Mouse (Mus musculus): ENCODE data around the gene Stard10.

The Stard10 gene

DNA sequence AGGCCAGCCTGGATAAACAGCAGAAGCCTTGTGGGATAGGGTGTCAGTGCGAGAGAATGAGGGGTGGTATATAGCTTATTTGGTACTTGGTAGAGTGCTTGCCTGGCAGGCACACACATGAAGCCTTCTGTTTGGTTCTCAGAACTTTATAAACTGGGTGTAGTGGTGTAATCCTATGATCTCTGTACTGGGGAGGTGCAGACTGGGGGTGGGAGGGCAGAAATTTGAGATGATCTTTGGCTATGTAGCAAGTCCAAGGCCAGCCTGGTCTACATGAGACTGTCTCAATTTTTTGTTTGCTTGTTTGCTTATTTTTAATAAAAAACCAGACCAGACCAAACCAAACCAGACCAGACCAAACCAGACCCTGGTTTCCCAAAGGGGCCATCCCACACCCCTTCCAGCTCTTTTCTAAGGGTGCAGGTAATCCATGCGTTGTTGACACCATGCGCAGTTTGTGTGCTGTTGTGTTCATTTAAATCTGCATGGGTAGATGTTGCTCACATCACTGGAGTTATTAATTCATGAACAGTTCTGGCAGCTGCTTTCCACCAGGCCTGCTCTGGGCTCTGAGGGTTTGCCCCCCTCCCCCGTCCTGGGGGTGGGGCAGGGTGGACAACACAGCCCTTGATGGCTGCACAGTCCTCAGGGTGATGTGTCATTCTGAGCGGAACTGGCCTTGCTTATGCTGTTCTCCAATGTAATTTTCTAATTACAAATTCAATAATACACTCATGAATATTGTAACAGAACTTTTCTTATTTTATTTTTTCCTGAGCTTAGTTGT is 15.4 kb downstream of the Stard10 start:
- no peak for DNase-seq

DNA sequence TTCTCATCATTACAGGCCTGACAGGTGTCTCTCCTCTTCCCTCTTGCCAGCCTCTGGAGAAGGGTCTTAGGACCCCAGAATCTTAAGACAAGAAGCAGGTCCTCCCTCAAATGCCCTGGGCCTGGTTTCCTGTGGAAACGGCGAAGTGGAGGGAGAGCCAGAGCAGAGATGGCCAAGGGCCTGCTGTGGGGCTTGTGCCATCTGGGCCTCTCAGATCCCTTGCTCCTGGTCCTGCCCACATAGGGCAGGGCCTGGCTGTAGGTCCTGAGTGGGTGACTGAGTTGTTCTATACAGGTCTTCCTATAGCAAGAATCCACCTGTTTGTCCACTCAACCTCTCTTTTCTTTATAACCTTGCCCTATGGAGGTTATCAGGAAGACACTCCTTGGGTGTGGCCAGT is 18.3 kb downstream of the Stard10 start:
- DNase-seq: no peak

DNA sequence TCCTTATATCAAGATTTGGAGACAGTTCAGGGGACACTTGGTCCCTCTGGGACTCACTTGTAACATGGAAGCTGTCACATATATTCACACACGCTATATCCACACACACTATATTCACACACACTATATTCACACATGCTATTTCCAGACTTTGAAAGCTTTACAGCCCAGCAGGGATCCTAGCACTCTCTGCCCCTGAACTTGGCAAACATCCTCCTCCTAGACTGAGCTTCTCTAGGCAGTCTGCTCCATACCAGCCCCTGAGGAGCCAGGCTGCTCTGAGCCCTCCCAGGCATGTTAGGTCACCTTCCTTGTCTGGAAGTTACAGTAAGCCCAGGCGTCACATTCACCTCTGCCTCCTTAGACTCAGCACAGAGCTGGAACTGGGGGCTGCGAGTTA is 19.8 kb downstream of the Stard10 start:
- DNase-seq: no peak

DNA sequence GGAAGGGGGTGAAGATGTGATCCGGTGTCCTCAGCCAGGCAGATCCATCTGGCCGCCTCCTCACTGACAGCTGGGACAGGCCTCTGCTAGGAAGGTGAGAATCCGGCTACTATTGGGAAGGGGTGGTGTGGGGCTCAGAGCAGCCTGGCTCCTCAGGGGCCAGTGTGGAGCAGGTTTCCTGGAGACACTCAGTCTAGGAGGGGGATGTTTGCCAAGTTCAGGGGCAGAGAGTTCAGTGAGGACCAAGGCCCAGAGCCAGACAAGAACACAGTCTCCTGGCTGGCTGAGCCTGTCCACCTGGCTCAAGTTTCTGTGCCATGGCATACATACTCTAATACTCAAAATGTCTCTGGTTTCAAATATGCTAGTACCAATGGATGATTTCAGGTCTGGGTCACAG is 20.5 kb downstream of the Stard10 start:
- no peak for DNase-seq

DNA sequence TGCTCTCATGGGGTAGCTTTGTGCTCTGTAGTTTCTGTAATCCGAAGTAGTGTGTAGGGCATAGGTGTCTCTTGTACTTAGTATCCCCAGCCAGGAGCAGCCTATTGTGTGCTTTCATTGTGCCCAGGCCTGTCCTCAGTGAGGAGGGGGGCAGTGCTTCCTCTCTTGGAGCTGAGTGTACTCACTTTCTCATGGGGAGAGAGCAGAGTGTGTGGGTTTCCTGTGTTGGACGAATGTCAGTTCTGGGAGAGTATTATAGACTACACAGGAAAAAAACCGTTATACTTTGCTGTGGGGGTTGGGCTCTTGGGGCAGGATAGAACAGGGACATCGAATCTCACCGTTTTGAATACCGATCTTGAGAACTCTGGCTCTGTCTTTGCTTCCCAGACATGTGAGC is 24.5 kb downstream of the Stard10 start:
- no peak for DNase-seq

DNA sequence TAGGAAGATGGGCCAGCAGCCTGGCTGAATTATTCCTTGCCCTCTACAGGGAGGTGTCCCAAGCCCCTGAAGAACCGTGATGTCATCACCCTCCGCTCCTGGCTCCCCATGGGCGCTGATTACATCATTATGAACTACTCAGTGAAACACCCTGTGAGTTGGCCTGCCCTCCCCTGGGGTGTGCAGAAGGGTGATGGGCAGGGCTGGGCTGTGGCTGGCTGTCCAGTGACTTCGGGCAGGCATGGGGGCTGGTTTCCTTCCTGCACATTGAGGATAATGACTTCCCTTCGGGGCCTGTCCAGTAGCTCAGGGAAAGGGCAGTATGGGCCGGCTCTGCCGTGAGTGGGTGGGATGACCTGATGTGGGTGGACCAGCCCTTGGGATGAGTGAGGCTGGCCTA is 26.2 kb downstream of the Stard10 start:
- DNase-seq: peak; percentile 25 to 40

DNA sequence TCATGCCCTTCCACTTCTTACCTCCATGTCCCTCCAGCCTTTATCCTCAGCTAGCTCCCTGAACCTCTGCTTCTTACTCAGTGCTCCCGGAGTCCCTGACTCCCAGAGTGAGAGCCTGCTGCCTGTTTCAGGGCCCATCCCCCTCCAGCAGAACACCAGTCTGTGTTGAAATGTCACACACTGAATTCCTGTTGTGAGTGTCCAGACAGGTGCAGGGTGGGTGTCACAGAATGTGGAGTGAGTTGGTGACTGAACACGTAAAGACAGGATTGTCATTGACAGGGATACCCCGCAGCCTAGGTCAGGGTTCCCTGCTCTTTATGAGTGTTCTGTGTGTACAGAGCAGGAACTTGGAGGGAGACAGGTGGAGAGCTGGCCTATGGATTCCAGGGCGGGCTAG is 28.0 kb downstream of the Stard10 start:
- DNase-seq: no peak

DNA sequence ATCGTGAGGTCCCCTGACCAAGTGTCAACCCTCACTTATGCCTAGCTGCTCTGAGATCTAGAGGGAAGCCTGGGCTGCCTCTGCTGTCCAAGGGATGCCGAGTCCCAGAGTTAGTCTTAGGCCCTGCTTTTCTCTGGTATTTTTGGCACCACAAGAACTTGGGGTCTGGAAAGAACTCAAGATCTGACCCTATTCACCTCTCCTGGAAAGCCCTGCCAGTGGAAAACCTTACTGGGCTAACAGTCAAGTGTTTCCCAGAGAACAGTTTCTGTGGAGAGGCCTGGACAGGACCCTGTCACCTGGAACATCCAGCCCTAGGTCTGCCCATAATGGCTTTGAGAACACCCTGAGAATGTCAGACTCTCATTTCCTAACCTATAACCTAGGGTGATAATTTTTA is 30.1 kb downstream of the Stard10 start:
- DNase-seq: no peak

DNA sequence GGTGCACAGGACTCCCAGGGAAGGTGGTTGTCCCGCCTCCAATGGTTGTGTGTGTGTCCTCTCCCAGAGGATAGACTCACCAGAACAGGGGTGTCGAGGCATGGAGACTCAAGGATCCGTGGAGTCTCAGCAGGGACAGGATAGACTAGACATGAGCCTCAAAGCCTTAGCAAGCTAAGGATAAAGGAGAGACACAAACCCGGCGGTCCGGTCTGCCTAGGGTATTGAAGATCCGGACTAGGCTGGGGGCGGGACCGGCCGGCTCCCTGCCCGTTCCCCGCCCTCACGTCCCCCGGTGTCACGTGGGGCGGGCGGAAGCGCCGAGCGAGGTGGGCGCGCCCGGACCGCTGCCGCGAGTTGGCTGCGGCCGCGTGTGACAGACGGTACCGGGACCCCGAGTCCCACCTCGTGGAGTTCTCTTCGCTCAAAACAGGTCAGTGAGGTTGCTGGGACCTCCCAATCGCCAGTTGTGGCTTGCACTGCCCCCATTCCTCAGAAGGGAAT is 30.9 kb downstream of the Stard10 start, which contains the start of gene Arap1:
Gene Arap1 (plus strand): TSS at position 301 of the 504 bp plus-strand sequence.
- peak; percentile 73 to 84 for DNase-seq

DNA sequence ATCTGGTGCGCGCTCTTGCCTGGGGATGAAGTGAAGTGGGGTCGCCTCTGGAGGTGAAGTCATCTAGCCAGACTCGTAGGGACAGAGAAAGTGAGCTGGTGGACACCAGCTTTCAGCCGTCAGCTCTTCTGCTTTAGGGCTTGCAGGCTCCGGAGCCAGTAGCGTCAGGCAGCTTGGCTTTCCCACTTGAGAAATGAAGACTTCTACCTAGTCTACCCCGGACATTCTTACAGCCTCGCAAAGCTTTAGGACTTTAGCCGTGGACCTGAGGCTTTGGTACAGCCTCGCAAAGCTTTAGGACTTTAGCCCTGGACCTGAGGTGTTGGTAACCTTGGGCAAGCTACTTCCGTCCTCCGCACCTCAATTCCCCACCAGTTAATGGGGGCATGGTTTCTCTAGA is 31.4 kb downstream of the Stard10 start:
- peak; percentile 34 to 54 for DNase-seq

DNA sequence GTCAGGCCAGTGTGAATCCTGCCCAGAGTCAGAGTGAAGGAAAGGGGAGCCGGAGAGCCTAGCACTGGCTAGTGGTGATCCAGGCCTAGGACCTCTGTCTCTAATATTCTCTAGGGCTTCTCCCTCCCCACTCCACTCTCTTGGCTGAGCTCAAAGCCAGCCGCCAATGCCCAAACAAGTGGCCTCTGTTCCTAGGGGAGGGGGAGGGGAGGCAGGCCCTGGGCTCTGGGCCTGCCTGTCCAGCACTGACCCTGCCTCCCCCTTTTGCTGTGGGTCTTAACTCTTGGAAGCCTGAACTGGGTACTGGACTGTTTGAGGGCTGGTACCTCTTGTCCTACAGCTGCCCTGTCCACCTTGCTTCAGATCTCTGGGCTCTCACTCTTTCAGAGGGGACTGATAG is 33.0 kb downstream of the Stard10 start:
- DNase-seq: no peak

DNA sequence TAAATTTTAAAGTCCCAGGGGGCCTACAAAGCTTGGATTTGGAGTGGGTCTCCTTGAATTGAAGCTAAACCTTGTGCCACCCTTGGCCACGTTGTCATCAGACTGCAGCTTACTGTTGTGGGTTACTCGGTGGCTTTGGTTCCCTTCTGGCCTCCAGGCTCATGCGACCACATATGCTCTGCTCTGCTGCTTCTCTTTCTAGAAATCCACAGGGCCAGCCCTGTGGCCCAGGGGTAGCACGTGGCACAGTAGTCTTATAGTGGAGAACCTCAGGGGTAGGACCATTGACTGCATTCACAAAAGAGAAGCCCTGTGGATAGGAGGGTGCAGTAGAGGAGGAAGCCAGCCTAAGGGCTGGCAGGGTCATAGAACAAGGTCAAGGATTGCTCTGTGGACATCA is 35.5 kb downstream of the Stard10 start:
- DNase-seq: no peak

DNA sequence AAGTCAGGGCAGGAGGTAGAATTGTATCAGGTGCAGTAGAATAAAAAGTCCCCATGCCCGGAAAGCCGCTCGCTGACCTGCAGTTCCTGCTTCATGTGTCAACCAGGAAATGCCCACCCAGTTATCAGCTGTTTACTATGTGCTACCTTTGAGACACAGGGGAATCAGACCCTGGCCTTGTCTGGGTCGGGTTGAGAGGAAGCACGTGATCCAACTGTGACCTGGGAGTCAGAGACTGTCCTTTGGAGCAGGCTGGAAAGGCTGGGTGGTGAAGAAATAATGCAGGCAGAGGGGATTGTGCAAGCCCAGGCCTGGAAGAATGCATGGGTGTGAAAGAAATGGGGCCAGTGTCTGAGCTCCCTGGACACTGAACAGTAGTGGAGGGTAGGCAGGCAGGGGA is 37.5 kb downstream of the Stard10 start:
- peak in 1 of 2 experiments; percentile 28 for DNase-seq

DNA sequence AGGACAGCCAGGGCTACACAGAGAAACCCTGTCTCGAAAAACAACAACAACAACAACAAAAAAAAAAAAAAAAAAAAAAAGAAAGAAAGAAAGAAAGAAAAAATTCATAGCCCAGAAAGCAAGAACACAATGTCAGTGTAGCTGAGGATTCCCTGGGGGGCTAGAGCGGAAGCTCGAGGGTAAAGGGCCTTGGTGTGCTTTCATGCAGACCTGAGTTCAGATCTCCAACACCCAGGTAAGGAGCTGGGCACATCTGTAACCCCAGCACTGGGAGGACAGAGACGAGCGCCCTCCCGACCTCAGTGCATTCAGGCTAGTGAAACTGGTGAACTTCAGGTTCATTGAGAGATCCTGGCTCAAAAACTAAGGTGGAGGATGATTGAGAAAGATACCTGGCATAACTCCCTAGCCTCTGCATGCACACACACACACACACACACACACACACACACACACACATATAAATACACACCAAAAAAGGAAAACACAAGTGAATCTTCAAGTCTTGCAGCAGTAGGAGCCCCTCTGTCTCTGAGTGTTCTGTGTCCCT is 38.7 kb downstream of the Stard10 start:
- no peak for DNase-seq

DNA sequence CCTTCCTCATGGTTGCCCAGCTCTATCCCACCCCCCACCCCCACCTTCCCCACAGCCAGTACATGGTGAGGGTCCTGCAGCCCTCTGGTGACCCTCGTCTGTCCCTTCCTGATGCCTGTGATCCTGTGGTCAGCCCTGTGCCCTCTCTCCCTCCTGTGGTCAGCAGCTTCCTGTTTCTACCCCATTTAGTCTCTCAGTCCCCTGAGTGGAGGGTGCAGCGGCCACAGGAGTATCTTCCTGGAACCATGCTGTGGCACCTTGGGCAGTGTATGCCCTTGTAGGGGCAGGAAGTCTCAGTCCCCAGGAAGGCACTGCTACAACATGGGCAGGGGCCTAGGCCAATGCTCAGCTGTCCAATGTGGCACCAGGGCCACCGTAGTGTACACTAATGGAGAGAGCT is 40.0 kb downstream of the Stard10 start:
- no peak for DNase-seq

DNA sequence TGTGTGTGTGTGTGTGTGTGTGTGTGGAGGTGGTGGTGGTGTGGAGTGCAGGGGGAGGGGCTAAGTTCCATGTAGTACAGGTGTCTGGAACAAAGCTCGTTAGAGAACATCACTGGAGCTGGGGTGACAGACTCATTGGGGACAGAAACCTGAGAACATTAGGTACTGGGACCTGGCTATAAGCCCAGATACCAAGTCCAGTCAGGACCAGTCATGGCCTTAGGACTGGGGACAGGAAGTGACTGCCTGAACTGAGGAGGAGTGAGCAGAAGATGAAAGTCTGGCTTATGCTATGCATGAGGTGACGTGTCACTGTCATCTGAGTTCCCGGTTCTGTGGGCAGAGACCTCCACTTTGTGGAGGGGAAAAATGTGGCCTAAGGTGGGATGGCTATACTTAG is 43.5 kb downstream of the Stard10 start:
- no peak for DNase-seq

DNA sequence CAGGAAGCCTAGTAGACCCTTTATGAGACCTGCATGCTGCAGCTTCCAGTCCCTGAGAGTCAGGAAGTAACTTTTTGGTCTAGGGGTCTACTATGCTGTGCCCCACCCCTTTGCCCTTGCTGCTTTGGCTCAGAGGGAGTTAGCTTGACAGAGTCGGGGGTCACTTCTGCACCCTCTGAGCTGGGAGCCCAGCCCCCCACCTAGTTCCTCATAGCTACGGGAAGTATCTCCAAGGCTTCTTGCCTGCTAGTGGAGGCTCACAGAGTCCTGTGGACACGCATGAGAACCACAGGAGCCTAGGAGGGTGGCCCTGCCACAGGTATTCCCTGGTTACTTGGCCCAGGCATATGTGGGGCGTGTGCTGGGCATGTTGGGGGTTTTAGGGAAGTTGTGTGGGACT is 44.1 kb downstream of the Stard10 start:
- no peak for DNase-seq

DNA sequence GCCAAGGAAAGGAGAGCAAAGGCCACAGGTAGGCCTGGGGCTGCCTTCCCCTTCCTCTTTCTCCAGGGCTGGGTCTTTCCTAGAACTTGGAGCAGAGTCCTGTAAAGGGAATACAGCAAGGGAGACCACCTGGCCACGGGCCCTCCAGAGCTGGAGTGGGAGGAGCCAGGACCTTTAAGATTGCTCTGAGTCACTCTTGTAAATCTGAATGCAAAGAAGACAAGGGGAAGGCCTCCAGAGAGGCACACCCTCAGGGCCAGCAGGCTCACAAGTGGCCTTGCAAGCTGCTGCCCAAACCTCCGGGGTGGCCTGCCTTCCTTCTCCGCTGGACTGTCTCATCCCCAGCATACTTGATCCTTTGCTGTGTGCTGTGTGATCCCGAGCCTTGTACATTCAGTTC is 44.9 kb downstream of the Stard10 start:
- DNase-seq: no peak

DNA sequence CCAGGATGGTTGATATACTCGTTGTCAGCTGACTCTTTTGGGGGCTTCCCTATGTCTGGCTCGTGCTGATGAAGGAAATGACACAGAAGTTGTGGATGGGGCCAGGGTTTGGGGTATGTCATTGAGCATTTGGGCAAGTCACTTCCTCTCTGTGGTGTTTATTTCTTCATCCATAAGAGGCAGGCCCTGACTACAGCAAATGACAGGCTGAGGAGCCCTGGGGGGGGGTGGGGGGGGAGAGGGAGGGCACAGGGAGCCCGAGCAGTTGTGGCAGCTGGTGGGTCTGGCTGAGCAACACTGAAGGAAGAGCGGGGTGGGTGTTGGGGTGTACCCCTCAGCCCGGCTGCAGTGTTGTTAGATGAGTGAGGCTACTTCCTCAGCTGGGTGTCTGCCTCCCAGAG is 45.9 kb downstream of the Stard10 start:
- DNase-seq: no peak

DNA sequence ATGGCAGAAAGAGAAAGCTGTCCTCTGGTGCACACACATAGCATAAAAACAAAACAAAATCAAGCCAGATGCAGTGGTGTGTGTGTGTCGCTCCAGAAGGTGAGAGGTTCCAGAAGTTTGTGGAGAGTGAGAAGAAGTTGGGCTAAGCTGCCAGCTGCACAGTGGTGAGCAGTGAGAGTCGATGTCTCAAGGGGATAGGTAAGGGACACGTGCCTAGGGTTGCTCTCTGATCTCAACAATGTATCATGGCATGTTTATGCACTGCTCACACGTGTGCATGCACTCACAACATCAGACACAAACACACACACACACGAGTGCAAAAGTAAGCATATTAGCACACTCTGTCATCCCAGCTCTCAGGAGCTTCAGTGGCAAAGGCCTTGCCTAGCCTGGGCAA is 47.0 kb downstream of the Stard10 start:
- no peak for DNase-seq

DNA sequence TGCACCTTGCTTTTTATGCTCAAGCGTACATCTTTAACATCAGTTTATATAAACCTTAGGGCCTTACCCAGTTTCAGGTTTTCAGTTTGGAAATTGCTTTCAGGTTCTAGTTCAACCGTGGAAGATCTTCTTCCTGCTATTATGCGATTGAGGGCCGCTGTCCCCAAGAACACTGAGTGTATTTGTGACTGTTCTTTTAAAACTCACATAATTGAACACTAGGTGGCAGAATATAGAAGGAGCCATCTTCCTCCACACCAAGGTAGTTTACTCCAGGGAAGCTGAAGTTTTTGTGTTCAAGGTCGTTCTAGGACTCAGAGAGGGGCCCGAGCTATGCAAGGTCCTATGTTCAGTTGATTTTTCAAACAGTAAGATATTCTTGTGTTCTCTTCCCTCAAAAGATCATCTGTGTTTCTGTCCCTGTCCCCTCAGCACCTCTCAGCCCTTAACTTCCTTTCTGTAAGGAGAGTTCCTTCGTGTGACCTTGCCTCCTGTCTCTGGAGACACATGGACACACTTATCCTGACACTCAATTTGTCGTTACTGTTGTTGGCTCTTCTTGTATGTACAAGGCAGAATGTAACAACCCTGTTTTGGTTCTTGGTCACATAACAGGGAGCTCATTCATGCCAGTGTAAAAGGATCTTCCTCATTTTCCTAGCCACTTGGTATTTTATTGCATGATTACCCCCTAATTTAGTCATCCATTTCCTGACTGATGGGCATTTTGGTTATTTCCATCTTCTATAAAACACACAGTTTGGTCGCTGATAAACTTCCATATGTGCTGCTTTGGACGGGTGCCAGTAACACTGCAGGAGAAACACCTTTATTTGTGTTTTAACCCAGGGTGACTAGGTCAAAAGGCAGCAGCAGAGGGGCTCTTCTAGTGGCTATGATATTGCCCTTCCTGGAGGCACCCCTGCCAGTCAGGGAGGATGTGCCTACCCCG is 51.3 kb downstream of the Stard10 start:
- no peak for DNase-seq

DNA sequence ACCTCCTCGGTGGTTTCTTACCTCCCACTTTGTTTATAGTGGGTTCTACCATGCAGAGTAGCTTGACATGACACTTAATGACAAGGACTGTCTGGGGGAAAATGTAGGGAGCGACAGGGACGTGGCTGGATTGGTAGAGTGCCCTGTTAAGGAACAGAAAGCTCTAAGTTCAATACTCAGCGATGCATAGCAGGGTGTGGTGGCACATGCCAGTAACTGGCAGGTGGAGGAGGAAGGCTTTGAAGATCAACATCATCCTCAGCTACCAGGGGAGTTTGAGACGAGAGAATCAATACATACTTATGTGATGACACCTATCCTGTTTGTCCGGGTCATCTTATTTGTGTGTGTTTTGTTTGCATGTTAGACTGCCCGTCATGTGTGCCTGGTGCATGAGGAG is 52.8 kb downstream of the Stard10 start:
- DNase-seq: no peak

DNA sequence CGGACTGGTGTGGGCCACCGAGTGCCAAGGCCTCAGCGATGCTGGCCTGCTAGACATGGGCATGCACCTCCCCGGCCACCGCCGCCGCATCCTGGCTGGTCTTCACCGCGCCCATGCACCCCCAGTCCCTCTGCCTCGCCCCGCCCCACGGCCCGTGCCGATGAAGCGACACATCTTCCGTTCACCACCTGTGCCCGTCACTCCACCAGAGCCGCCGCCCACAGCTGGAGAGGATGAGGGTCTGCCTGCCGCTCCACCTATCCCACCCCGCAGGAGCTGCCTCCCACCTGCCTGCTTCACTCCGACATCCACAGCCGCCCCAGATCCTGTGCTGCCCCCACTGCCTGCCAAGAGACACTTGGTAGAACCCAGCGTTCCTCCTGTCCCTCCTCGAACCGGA is 56.2 kb downstream of the Stard10 start:
- DNase-seq: no peak

DNA sequence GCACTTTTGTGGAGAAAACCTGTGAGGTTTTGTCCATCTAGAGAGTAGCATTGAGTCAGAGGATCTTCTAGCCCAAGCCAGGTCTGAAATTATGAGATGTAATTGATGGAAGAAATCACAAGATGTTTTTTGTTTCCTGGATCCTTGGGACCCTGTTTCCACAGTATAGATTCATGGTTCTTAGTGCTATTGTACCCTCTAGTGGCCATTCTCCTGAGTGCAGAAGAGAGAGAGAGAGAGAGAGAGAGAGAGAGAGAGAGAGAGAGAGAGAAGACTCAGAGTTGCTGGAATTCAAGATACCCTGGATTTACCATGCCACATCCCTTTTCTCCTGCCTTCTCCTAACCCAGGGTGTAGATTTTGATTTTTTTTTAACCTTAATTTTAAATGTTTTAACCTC is 57.3 kb downstream of the Stard10 start:
- no peak for DNase-seq
